Mouse (Mus musculus) kidney, embryonic 15.5 days (tissue): ENCODE measurements around the gene Fgf9. TPM values are rescaled to one million over a fixed set of nuclear protein-coding genes. Genes with fewer than 3 reads are reported as not detected.
A peak's percentile ranks its signal among the peaks of the same experiment; 100 is the strongest.

Experiments used
- ATAC-seq: fragments of 200-750 bp; cut with Nextera tagmentation; replicated peaks from 2 replicates; pipeline ENCODE4 v1.8.0; 2017; ENCODE audit warnings: moderate TSS enrichment; ENCODE audit not compliant: low FRiP score
- H3K27ac ChIP-seq: fragments of 300-500 bp; sonication (generic); 2 replicates; pipeline ENCODE4 v1.5.1; 2015; ENCODE audit warnings: mild to moderate bottlenecking, inconsistent platforms
- H3K27me3 ChIP-seq: fragments of 300-500 bp; sonication (generic); 2 replicates; pipeline ENCODE4 v1.6.1; 2015; ENCODE audit warnings: inconsistent platforms
- H3K36me3 ChIP-seq: fragments of 300-500 bp; sonication (generic); 2 replicates; pipeline ENCODE4 v1.6.1; 2015; ENCODE audit warnings: inconsistent platforms
- H3K4me1 ChIP-seq: fragments of 300-500 bp; sonication (generic); 2 replicates; pipeline ENCODE4 v1.6.1; 2015; ENCODE audit warnings: inconsistent platforms
- H3K4me2 ChIP-seq: fragments of 300-500 bp; sonication (generic); 2 replicates; pipeline ENCODE4 v1.6.1; 2015; ENCODE audit warnings: moderate library complexity, mild to moderate bottlenecking, inconsistent platforms
- H3K4me3 ChIP-seq: fragments of 300-500 bp; sonication (generic); replicated peaks from 2 replicates; pipeline ENCODE4 v1.5.1; 2015; ENCODE audit warnings: mild to moderate bottlenecking, inconsistent platforms
- H3K9ac ChIP-seq: fragments of 300-500 bp; sonication (generic); 2 replicates; pipeline ENCODE4 v1.6.1; 2015; ENCODE audit warnings: mild to moderate bottlenecking, inconsistent platforms
- H3K9me3 ChIP-seq: fragments of 300-500 bp; sonication (generic); replicated peaks from 2 replicates; pipeline ENCODE4 v1.6.1; 2016; ENCODE audit warnings: inconsistent platforms
- WGBS: fragments of 180-500 bp; shearing (Covaris S2); methylation state at CpG from one replicate; pipeline ENCODE4 v1.1.7; 2015; ENCODE audit warnings: mixed read lengths; 5-methylcytosine and 5-hydroxymethylcytosine counted together
- polyA plus RNA-seq: library from polyadenylated mRNA; unstranded; fragments of >200 nt; fragmentation: Nextera tagmentation; extraction: Ambion mirVana; gene quantifications from 2 replicates; pipeline ENCODE4 v1.2.1, GENCODE M21; 2015

The Fgf9 gene
- polyA plus RNA-seq, 1 experiment from 2014 or later: 6.7 TPM

- ATAC-seq: no peak
- Histone ChIP-seq H3K27ac (no peak overlapping the region), H3K9me3 (no peaks in the 10 kb centered on the region), H3K36me3 (no peaks in the 10 kb centered on the region), H3K4me3 (peak overlapping the region; percentile 57), H3K9ac (0 out of 2 replicates have a peak overlapping the region, but pooled peaks have one; percentile 23), H3K27me3 (peaks cover 89% of the 10 kb centered on the region), H3K4me2 (peak overlapping the region; percentile 97), H3K4me1 (peaks cover 62% of the 10 kb centered on the region)
- WGBS: under 1% methylated on average over 20 of the region's 20 CpGs
Measured at GRCm38 (mm10) chr14:58073936-58074335, 3.6 kb downstream of the Fgf9 start.

DNA sequence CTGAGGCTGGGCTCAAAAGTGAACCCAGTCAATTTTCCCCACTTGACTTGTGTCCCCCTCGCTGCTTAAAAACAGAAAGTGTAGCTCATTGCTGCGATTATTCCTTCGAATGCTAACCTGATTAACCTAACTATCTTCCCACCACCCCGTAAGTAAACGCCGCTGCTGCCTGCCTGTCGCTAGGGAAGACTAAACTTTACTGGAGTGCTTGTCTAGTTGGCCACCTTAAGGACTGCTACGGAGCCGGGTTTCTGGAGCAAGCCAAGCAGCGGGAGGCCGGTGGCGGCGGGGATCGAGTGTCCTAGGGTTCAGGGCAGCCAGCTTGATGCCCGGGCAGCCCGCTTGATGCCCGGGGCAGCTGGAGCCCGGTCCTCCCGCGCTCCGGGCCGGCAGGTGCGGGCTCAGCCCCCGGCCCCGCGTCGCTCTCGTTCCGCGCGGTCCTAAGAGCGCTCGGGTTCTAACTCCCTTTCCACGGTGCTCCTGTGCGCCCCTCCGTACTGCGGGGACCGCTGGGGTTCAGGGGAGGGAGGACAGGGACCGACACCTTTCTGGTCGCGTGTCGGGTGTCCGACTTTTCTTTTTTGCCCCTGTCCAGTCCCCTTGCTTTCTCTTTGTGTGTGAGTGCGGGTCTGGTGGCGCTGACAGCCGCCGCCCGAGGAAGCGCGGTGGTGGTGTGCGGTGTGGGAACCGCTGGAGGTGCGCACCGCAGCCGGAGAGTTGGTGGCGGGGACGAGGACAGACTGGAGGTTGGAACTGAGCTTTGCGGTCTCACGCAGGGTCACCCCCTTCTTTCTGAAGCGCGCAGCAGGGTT lies 4.5 kb downstream of the Fgf9 start:
- WGBS: under 1% methylated on average over 61 of the region's 61 CpGs
- Histone ChIP-seq H3K4me3 (peak overlapping the region; percentile 57), H3K4me2 (peak overlapping the region; percentile 97), H3K27ac (peak overlapping the region; percentile 70), H3K4me1 (peaks cover 61% of the 10 kb centered on the region), H3K9me3 (no peaks in the 10 kb centered on the region), H3K27me3 (peaks cover 85% of the 10 kb centered on the region), H3K36me3 (no peaks in the 10 kb centered on the region), H3K9ac (peak overlapping the region; percentile 49)
- no peak for ATAC-seq

DNA sequence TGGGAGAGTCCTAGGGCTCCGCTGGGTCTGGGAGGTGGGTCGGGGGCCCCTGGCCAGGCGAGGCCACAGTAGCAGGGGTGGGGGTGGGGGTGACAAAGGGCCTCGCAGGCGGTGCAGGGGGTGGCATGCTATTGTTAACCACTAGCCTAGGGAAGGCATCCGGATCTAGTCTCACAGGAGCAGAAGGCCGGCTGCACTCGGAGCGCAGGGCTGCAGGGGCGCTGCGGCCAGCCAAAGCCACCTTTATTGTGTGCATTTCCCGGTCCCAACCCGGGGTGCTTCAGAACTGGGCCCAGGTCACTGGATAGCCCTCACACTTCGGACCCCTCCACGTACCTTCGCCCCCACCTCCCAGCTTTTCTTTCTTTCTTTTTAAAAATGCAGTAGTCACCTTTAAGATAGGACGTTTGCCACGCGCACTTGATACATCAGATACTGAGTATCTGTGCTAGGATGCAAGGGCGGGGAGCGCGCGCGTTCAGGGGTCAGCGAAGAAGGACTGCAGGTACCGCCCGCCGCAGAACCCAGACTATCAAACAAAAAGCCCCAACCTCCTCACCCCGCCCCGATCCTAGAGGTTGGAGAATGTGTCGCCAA lies 5.2 kb downstream of the Fgf9 start:
- Histone ChIP-seq H3K4me3 (peak overlapping the region; percentile 57), H3K4me1 (peaks cover 54% of the 10 kb centered on the region), H3K27me3 (peaks cover 80% of the 10 kb centered on the region), H3K27ac (peak overlapping the region; percentile 70), H3K36me3 (no peaks in the 10 kb centered on the region), H3K4me2 (peak overlapping the region; percentile 97), H3K9me3 (no peaks in the 10 kb centered on the region), H3K9ac (peak overlapping the region; percentile 49)
- WGBS: under 1% methylated on average over 31 of the region's 31 CpGs
- ATAC-seq: 0 out of 2 replicates have a peak, but pooled peaks have one; percentile 1

GRCm38 (mm10) chr14:58076030-58076521 lies 5.7 kb downstream of the Fgf9 start:
- peak overlapping the region; percentile 70 for H3K27ac ChIP-seq
- H3K4me2 ChIP-seq: peak overlapping the region; percentile 97
- no peaks in the 10 kb centered on the region for H3K36me3 ChIP-seq
- peak overlapping the region; percentile 57 for H3K4me3 ChIP-seq
- peaks cover 77% of the 10 kb centered on the region for H3K27me3 ChIP-seq
- H3K9ac ChIP-seq: peak overlapping the region; percentile 49
- 2% methylated on average over 38 of the region's 40 CpGs for WGBS
- ATAC-seq: peak; percentile 74
- H3K9me3 ChIP-seq: no peaks in the 10 kb centered on the region
- H3K4me1 ChIP-seq: peaks cover 50% of the 10 kb centered on the region

- peak overlapping the region; percentile 63 for H3K27ac ChIP-seq
- H3K9ac ChIP-seq: peak overlapping the region; percentile 49
- no peaks in the 10 kb centered on the region for H3K9me3 ChIP-seq
- H3K36me3 ChIP-seq: no peaks in the 10 kb centered on the region
- 5% methylated on average over 14 of the region's 14 CpGs for WGBS
- H3K4me3 ChIP-seq: peak overlapping the region; percentile 57
- no peak for ATAC-seq
- H3K4me2 ChIP-seq: peak overlapping the region; percentile 97
- H3K27me3 ChIP-seq: peaks cover 72% of the 10 kb centered on the region
- H3K4me1 ChIP-seq: peaks cover 44% of the 10 kb centered on the region
Measured at GRCm38 (mm10) chr14:58076726-58077255, 6.4 kb downstream of the Fgf9 start.

DNA sequence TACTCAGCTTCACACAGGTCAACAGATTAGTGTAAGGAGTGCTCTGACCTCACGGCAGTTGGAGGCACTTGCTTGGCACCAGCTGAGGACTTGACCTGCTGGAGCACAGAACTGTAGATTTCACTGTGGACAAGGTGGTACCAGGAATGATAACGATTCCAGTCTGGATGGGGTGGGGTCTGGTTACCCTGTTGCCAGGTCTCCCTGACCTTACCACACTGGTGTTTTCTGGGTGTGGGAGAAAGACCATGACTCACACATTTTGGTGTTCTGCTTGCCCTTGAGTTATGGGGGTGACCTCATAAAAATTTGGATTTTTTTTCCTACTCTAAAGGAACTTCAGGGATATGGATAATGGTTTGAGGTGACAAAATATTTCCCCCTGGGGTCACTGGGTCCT lies 9.1 kb downstream of the Fgf9 start:
- peaks cover 23% of the 10 kb centered on the region for H3K4me1 ChIP-seq
- no peak overlapping the region for H3K4me3 ChIP-seq
- no peak overlapping the region for H3K27ac ChIP-seq
- 84% methylated on average over 2 of the region's 2 CpGs for WGBS
- no peak overlapping the region for H3K9ac ChIP-seq
- no peaks in the 10 kb centered on the region for H3K9me3 ChIP-seq
- H3K4me2 ChIP-seq: no peak overlapping the region
- peaks cover 49% of the 10 kb centered on the region for H3K27me3 ChIP-seq
- peaks cover 8% of the 10 kb centered on the region; the same call in 1 of the 2 replicates for H3K36me3 ChIP-seq
- ATAC-seq: no peak

- Histone ChIP-seq H3K9ac (no peak overlapping the region), H3K27ac (no peak overlapping the region), H3K4me2 (no peak overlapping the region), H3K9me3 (no peaks in the 10 kb centered on the region), H3K4me3 (no peak overlapping the region), H3K36me3 (peaks cover 8% of the 10 kb centered on the region; the same call in 1 of the 2 replicates), H3K4me1 (no peaks in the 10 kb centered on the region), H3K27me3 (peaks cover 24% of the 10 kb centered on the region)
- 50% methylated on average over 1 of the region's 1 CpGs for WGBS
- no peak for ATAC-seq
Measured at GRCm38 (mm10) chr14:58081955-58082354, 11.6 kb downstream of the Fgf9 start.

GRCm38 (mm10) chr14:58084240-58084639 lies 13.9 kb downstream of the Fgf9 start:
- Histone ChIP-seq H3K4me2 (no peak overlapping the region), H3K9me3 (no peaks in the 10 kb centered on the region), H3K9ac (no peak overlapping the region), H3K4me1 (peaks cover 7% of the 10 kb centered on the region; the same call in 1 of the 2 replicates), H3K36me3 (peaks cover 8% of the 10 kb centered on the region; the same call in 1 of the 2 replicates), H3K27me3 (0 out of 2 replicates have a peak, but pooled peaks cover 2% of the 10 kb centered on the region), H3K27ac (no peak overlapping the region), H3K4me3 (no peak overlapping the region)
- WGBS: 95% methylated on average over 3 of the region's 3 CpGs
- ATAC-seq: no peak

- H3K4me2 ChIP-seq: no peak overlapping the region
- no peaks in the 10 kb centered on the region for H3K27me3 ChIP-seq
- H3K36me3 ChIP-seq: peaks cover 8% of the 10 kb centered on the region; the same call in 1 of the 2 replicates
- ATAC-seq: no peak
- no peak overlapping the region for H3K27ac ChIP-seq
- peaks cover 7% of the 10 kb centered on the region; the same call in 1 of the 2 replicates for H3K4me1 ChIP-seq
- WGBS: 44% methylated on average over 4 of the region's 4 CpGs
- H3K9me3 ChIP-seq: no peaks in the 10 kb centered on the region
- no peak overlapping the region for H3K4me3 ChIP-seq
- no peak overlapping the region for H3K9ac ChIP-seq
Measured at GRCm38 (mm10) chr14:58087326-58087725, 17.0 kb downstream of the Fgf9 start.

GRCm38 (mm10) chr14:58089486-58089885 lies 19.1 kb downstream of the Fgf9 start:
- WGBS: 93% methylated on average over 5 of the region's 5 CpGs
- H3K9ac ChIP-seq: no peak overlapping the region
- peaks cover 7% of the 10 kb centered on the region; the same call in 1 of the 2 replicates for H3K4me1 ChIP-seq
- no peaks in the 10 kb centered on the region for H3K27me3 ChIP-seq
- H3K4me2 ChIP-seq: no peak overlapping the region
- H3K27ac ChIP-seq: no peak overlapping the region
- H3K9me3 ChIP-seq: no peaks in the 10 kb centered on the region
- no peak for ATAC-seq
- H3K36me3 ChIP-seq: no peaks in the 10 kb centered on the region
- H3K4me3 ChIP-seq: no peak overlapping the region

DNA sequence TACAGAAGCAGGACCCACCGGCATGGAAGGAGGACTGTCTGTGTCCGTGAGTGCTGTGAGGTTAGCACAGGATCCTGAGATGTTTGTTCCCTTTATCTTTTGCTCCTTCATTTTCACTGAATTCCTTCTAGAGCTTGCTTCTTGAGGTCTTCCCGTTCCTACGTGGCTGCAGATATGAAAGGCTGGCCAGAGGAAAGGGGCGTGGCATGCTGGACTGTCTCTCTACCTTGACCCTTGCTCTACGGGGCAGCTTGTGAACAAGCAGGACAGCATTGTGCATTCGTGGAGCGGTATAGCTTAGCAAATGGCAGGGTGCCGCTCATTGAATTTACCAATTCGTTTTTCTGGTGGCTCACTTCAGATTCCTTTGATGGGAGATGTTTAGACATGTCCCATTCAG lies 21.0 kb downstream of the Fgf9 start:
- H3K27me3 ChIP-seq: no peaks in the 10 kb centered on the region
- H3K9ac ChIP-seq: no peak overlapping the region
- H3K36me3 ChIP-seq: no peaks in the 10 kb centered on the region
- H3K4me1 ChIP-seq: peaks cover 7% of the 10 kb centered on the region; the same call in 1 of the 2 replicates
- ATAC-seq: no peak
- no peaks in the 10 kb centered on the region for H3K9me3 ChIP-seq
- WGBS: 78% methylated on average over 10 of the region's 10 CpGs
- no peak overlapping the region for H3K4me2 ChIP-seq
- no peak overlapping the region for H3K4me3 ChIP-seq
- H3K27ac ChIP-seq: no peak overlapping the region

DNA sequence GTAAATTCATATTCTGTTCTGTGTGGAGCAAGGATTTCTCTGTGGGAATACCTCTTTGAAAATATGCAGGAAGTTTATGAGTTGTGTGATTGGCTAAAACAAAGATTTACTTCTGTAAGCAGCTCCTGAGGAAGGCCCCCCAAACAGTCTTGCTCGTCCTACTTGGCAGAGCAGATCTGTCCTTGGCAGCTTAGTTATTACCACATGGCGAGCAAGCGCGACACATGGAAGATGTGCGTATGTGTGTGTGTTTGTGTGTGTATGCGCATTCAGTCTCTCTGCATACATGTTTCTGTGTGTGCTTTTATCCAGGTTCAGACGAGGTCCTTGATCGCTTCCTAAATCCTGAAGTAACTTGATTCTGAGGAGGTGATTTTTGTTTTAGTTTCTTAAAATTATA lies 29.3 kb downstream of the Fgf9 start:
- Histone ChIP-seq H3K9me3 (no peaks in the 10 kb centered on the region), H3K27ac (no peak overlapping the region), H3K9ac (no peak overlapping the region), H3K4me2 (no peak overlapping the region), H3K4me1 (peaks cover 21% of the 10 kb centered on the region; the same call in 1 of the 2 replicates), H3K36me3 (no peaks in the 10 kb centered on the region), H3K27me3 (no peaks in the 10 kb centered on the region), H3K4me3 (no peak overlapping the region)
- no peak for ATAC-seq
- 78% methylated on average over 8 of the region's 8 CpGs for WGBS
